Mouse (Mus musculus) heart, postnatal 0 days (tissue): ENCODE measurements at regions not wholly inside any gene's neighbourhood (a gene's known extent, or its start where the extent isn't known, plus 50 kb on each side); places are given as distances from the start of the nearest gene placed in this dataset.

Experiments used
- ATAC-seq: fragments of 200-750 bp; cut with Nextera tagmentation; 2 replicates; pipeline ENCODE4 v1.8.0; 2017; ENCODE audit warnings: low read depth, moderate number of reproducible peaks, moderate library complexity; ENCODE audit not compliant: insufficient read depth
- DNase-seq: peaks from one replicate; pipeline ENCODE4 v3.0.0-alpha.2; 2016; ENCODE audit warnings: low spot score
- H3K27ac ChIP-seq: fragments of 300-500 bp; sonication (generic); 2 replicates; pipeline ENCODE4 v1.5.1; 2014; ENCODE audit warnings: low read depth, mild to moderate bottlenecking
- H3K27me3 ChIP-seq: fragments of 300-500 bp; sonication (generic); 2 replicates; pipeline ENCODE4 v1.6.1; 2014; ENCODE audit warnings: low read length, mixed read lengths; ENCODE audit not compliant: control insufficient read depth, insufficient read depth
- H3K36me3 ChIP-seq: fragments of 300-500 bp; sonication (generic); replicated peaks from 2 replicates; pipeline ENCODE4 v1.6.1; 2014; ENCODE audit warnings: low read length, mixed read lengths; ENCODE audit not compliant: control insufficient read depth, insufficient read depth
- H3K4me1 ChIP-seq: fragments of 300-500 bp; sonication (generic); 2 replicates; pipeline ENCODE4 v1.6.1; 2014; ENCODE audit warnings: antibody characterized with exemption; ENCODE audit not compliant: control insufficient read depth, insufficient read depth
- H3K4me2 ChIP-seq: fragments of 300-500 bp; sonication (generic); 2 replicates; pipeline ENCODE4 v1.6.1; 2014; ENCODE audit warnings: low read depth, mild to moderate bottlenecking, low read length, moderate library complexity
- H3K4me3 ChIP-seq: fragments of 300-500 bp; sonication (generic); 2 replicates; pipeline ENCODE4 v1.5.1; 2014; ENCODE audit warnings: low read depth, low read length
- H3K9ac ChIP-seq: fragments of 300-500 bp; sonication (generic); replicated peaks from 2 replicates; pipeline ENCODE4 v1.6.1; 2014; ENCODE audit warnings: low read depth, low read length, mixed read lengths
- H3K9me3 ChIP-seq: fragments of 300-500 bp; sonication (generic); replicated peaks from 2 replicates; pipeline ENCODE4 v1.6.1; 2016; ENCODE audit warnings: low read length; ENCODE audit not compliant: control insufficient read depth
- CTCF ChIP-seq: IDR thresholded peaks from 2 replicates; pipeline ENCODE4 v1.5.1; 2016; ENCODE audit warnings: antibody characterized with exemption, control low read depth, low read depth
- EP300 ChIP-seq: IDR thresholded peaks from 2 replicates; pipeline ENCODE4 v1.6.1; 2016; ENCODE audit warnings: antibody characterized with exemption, low read depth
- WGBS: fragments of 180-500 bp; shearing (Covaris S2); extraction: QIAGEN DNeasy Blood & Tissue Kit; methylation state at CpG from one replicate; pipeline ENCODE4 v1.1.7; 2014; 5-methylcytosine and 5-hydroxymethylcytosine counted together

DNA sequence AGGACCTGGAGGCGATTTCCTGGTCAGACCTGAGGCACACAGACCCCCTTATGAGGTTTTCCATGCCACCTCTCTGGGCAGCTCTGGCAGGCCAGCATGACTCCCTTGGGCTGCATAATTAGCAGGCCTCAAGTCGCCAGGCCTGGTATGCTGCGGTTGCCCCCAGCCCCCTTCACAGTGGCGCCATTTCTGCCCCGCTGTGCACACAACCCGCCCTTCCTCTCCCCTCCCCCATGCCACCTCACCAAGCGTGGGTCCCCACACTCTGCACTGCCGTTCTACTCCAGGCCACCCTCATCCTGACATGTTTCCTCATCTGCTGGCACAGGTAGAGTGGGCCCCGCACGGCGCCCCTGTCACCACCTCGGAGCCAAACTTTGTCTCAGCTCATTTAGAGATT is 339.3 kb downstream of the Sox9 start:
- DNase-seq (no peak), ATAC-seq (no peak)
- no peak overlapping the region for H3K4me3 ChIP-seq
- no peak overlapping the region for H3K27ac ChIP-seq
- WGBS = 45% methylated on average over 12 of the region's 12 CpGs
- no peaks in the 10 kb centered on the region for H3K9me3 ChIP-seq
- H3K36me3 ChIP-seq = no peaks in the 10 kb centered on the region
- H3K9ac ChIP-seq = no peak overlapping the region
- H3K4me1 ChIP-seq = 0 out of 2 replicates have a peak, but pooled peaks cover 7% of the 10 kb centered on the region
- no peaks in the 10 kb centered on the region for H3K27me3 ChIP-seq
- TF ChIP-seq CTCF = no peak
- no peak for TF ChIP-seq EP300
- H3K4me2 ChIP-seq = no peak overlapping the region

GRCm38 (mm10) chr11:113122137-113122536 is 340.1 kb downstream of the Sox9 start:
- no peak overlapping the region for H3K4me2 ChIP-seq
- no peaks in the 10 kb centered on the region for H3K9me3 ChIP-seq
- H3K4me1 ChIP-seq = 0 out of 2 replicates have a peak, but pooled peaks cover 7% of the 10 kb centered on the region
- H3K9ac ChIP-seq = no peak overlapping the region
- H3K36me3 ChIP-seq = no peaks in the 10 kb centered on the region
- H3K27me3 ChIP-seq = no peaks in the 10 kb centered on the region
- DNase-seq = no peak
- 58% methylated on average over 9 of the region's 9 CpGs for WGBS
- no peak overlapping the region for H3K27ac ChIP-seq
- ATAC-seq = no peak
- no peak for TF ChIP-seq CTCF
- TF ChIP-seq EP300 = no peak
- H3K4me3 ChIP-seq = no peak overlapping the region

- Histone ChIP-seq H3K4me1 (0 out of 2 replicates have a peak, but pooled peaks cover 7% of the 10 kb centered on the region), H3K4me2 (no peak overlapping the region), H3K27me3 (no peaks in the 10 kb centered on the region), H3K9ac (no peak overlapping the region), H3K27ac (no peak overlapping the region), H3K9me3 (no peaks in the 10 kb centered on the region), H3K4me3 (no peak overlapping the region), H3K36me3 (peaks cover under 1% of the 10 kb centered on the region; the same call in 1 of the 2 replicates)
- no peak for TF ChIP-seq CTCF
- no peak for TF ChIP-seq EP300
- ATAC-seq (no peak), DNase-seq (no peak)
- 20% methylated on average over 2 of the region's 2 CpGs for WGBS
Observed at GRCm38 (mm10) chr11:113122964-113123363, 340.9 kb downstream of the Sox9 start.

DNA sequence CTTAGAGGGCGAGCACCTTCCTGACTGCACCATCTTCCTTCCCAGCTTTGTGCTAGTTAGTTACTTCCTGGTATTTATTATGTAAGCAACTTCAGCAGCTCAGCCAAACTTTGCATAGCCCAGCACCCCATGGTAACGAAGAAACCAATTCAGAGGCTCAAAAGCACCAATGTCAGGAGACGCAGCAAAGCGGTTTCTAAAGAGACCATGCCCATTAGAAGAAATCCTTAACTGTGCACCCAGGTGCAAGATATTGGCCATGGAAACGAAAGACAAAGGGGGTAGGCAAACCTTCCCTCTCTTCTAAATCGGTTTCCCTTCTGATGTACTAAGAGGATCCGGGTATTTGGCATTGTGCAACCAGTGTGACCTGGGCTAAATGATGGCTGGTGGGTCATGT is 343.8 kb downstream of the Sox9 start:
- no peak for ATAC-seq
- 84% methylated on average over 7 of the region's 7 CpGs for WGBS
- TF ChIP-seq CTCF (no peak), EP300 (no peak)

DNA sequence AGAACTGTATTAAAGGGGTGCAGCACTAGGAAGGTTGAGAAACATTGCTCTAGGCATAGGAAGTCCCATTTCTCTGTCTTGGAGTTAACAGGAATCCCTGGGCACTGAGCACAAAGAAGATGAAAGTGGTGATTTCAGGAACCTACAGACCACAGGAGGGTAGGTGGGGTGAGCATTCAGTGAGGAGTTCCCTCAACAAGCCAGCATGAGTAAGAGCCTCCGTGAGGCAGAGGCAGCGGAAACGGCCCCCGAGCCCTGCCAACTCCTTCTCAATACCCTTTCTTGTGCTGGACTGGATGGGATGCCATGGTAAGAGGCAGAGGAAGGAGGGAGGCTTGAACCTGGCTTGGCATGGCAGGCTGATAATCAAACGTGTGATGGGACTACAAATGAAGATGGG is 347.2 kb downstream of the Sox9 start:
- H3K9ac ChIP-seq = no peak overlapping the region
- no peaks in the 10 kb centered on the region for H3K4me1 ChIP-seq
- H3K4me3 ChIP-seq = no peak overlapping the region
- no peak overlapping the region for H3K4me2 ChIP-seq
- DNase-seq = no peak
- no peaks in the 10 kb centered on the region for H3K27me3 ChIP-seq
- H3K9me3 ChIP-seq = no peaks in the 10 kb centered on the region
- WGBS = 86% methylated on average over 5 of the region's 5 CpGs
- peaks cover 5% of the 10 kb centered on the region; the same call in 1 of the 2 replicates for H3K36me3 ChIP-seq
- no peak for ATAC-seq
- TF ChIP-seq CTCF = no peak
- no peak for TF ChIP-seq EP300
- H3K27ac ChIP-seq = no peak overlapping the region

More for the DNA sequence above, 343.8 kb downstream of the Sox9 start:
- H3K4me1 ChIP-seq = 0 out of 2 replicates have a peak, but pooled peaks cover 7% of the 10 kb centered on the region
- no peak for DNase-seq
- no peaks in the 10 kb centered on the region for H3K9me3 ChIP-seq
- H3K4me3 ChIP-seq = no peak overlapping the region
- no peak overlapping the region for H3K4me2 ChIP-seq
- no peak overlapping the region for H3K9ac ChIP-seq
- H3K27me3 ChIP-seq = no peaks in the 10 kb centered on the region
- H3K27ac ChIP-seq = no peak overlapping the region
- H3K36me3 ChIP-seq = peaks cover 5% of the 10 kb centered on the region; the same call in 1 of the 2 replicates

DNA sequence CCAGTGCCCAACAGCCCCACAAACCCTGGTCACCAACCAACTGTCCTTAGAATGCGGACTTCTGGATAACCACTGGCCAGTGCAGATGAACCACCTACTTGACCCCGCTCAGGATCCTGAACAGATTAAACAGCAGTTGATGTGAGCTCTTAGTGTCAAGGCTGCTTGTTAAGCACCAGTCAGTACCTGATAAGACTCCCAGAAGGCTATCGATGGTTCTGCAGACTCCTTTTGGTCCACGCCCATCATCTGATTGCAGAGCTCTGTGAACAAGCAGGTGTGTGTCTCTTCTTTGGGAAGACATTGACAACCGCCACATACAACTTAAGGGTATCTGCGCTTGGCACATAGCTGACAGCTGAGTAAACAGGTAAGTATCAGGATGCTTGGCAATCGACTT is 348.0 kb downstream of the Sox9 start:
- Histone ChIP-seq H3K27ac (no peak overlapping the region), H3K4me2 (no peak overlapping the region), H3K4me3 (no peak overlapping the region), H3K27me3 (no peaks in the 10 kb centered on the region), H3K36me3 (peaks cover 5% of the 10 kb centered on the region; the same call in 1 of the 2 replicates), H3K9me3 (no peaks in the 10 kb centered on the region), H3K4me1 (no peaks in the 10 kb centered on the region), H3K9ac (no peak overlapping the region)
- ATAC-seq (no peak), DNase-seq (no peak)
- no peak for TF ChIP-seq CTCF
- TF ChIP-seq EP300 = no peak
- 81% methylated on average over 7 of the region's 7 CpGs for whole genome bisulfite sequencing
